Mouse (Mus musculus) gastrocnemius, postnatal 25 days (tissue): ENCODE measurements at regions not wholly inside any gene's neighbourhood (a gene's known extent, or its start where the extent isn't known, plus 50 kb on each side); places are given as distances from the start of the nearest gene placed in this dataset.

ENCODE experiments used
- DNase-seq: peaks from one replicate; pipeline ENCODE4 v3.0.0; 2022

- no peak for DNase-seq
Measured at GRCm38 (mm10) chr1:80131354-80131753, 86.9 kb downstream of the Fam124b start.

- no peak for DNase-seq
Measured at GRCm38 (mm10) chr1:80123966-80124365, 94.3 kb downstream of the Fam124b start.

- no peak for DNase-seq
Measured at GRCm38 (mm10) chr1:80115913-80116312, 102.4 kb downstream of the Fam124b start.

- DNase-seq: no peak
Measured at GRCm38 (mm10) chr1:80107747-80108476, 110.4 kb downstream of the Fam124b start.

- no peak for DNase-seq
Measured at GRCm38 (mm10) chr1:80106269-80106668, 112.0 kb downstream of the Fam124b start.

- DNase-seq: no peak
Measured at GRCm38 (mm10) chr1:80098266-80098665, 120.0 kb downstream of the Fam124b start.

- no peak for DNase-seq
Measured at GRCm38 (mm10) chr1:80091800-80092199, 126.5 kb downstream of the Fam124b start.

- peak; percentile 31 for DNase-seq
Measured at GRCm38 (mm10) chr1:80091350-80091749, 126.9 kb downstream of the Fam124b start.

GRCm38 (mm10) chr1:80088651-80089050, 129.6 kb downstream of the Fam124b start:
- DNase-seq: no peak

GRCm38 (mm10) chr1:80076357-80076756, 141.9 kb downstream of the Fam124b start:
- DNase-seq: no peak

- DNase-seq: no peak
Measured at GRCm38 (mm10) chr1:80074376-80074775, 143.9 kb downstream of the Fam124b start.

GRCm38 (mm10) chr1:80073950-80074349, 144.3 kb downstream of the Fam124b start:
- DNase-seq: no peak

- DNase-seq: no peak
Measured at GRCm38 (mm10) chr1:80069141-80069540, 149.1 kb downstream of the Fam124b start.

GRCm38 (mm10) chr1:80062121-80062520, 156.2 kb downstream of the Fam124b start:
- no peak for DNase-seq

GRCm38 (mm10) chr1:80061632-80062031, 156.6 kb downstream of the Fam124b start:
- no peak for DNase-seq

- no peak for DNase-seq
Measured at GRCm38 (mm10) chr1:80045141-80045540, 173.1 kb downstream of the Fam124b start.

- no peak for DNase-seq
Measured at GRCm38 (mm10) chr1:80040409-80040808, 177.9 kb downstream of the Fam124b start.

GRCm38 (mm10) chr1:80039891-80040290, 178.4 kb downstream of the Fam124b start:
- DNase-seq: no peak

GRCm38 (mm10) chr1:80039161-80039560, 178.2 kb upstream of the Serpine2 start:
- no peak for DNase-seq

- no peak for DNase-seq
Measured at GRCm38 (mm10) chr1:80038059-80038458, 177.1 kb upstream of the Serpine2 start.

GRCm38 (mm10) chr1:80036436-80036835, 175.5 kb upstream of the Serpine2 start:
- DNase-seq: no peak

- DNase-seq: no peak
Measured at GRCm38 (mm10) chr1:80033522-80033921, 172.5 kb upstream of the Serpine2 start.

GRCm38 (mm10) chr1:80033121-80033520, 172.1 kb upstream of the Serpine2 start:
- no peak for DNase-seq

- DNase-seq: no peak
Measured at GRCm38 (mm10) chr1:80032464-80032863, 171.5 kb upstream of the Serpine2 start.
